Mouse (Mus musculus): Measurements from ENCODE around the gene Crebl2.
A peak's percentile ranks its signal among the peaks of the same experiment; 100 is the strongest.

The Crebl2 gene

GRCm38 (mm10) chr6:134829786-134830700 is at the start of gene Crebl2:
TSS of gene Crebl2 (plus strand) at chr6:134830154.
- peak; percentile 97 for DNase-seq

- DNase-seq = no peak
Measured at GRCm38 (mm10) chr6:134781494-134781913, 48.5 kb upstream of the Crebl2 start.

GRCm38 (mm10) chr6:134782900-134783299 is 47.1 kb upstream of the Crebl2 start:
- no peak for DNase-seq

GRCm38 (mm10) chr6:134786426-134786825 is 43.5 kb upstream of the Crebl2 start:
- peak; percentile 48 for DNase-seq

GRCm38 (mm10) chr6:134789100-134789499 is 40.9 kb upstream of the Crebl2 start:
- no peak for DNase-seq

GRCm38 (mm10) chr6:134791251-134792118 is 38.5 kb upstream of the Crebl2 start:
- DNase-seq = peak; percentile 41

- DNase-seq = peak; percentile 73
Measured at GRCm38 (mm10) chr6:134792141-134793045, 37.6 kb upstream of the Crebl2 start, which contains the start of gene Dusp16. TSS of gene Dusp16 (minus strand) at chr6:134792625.

GRCm38 (mm10) chr6:134793046-134793806 is 36.7 kb upstream of the Crebl2 start:
- no peak for DNase-seq

- DNase-seq = peak; percentile 88
Measured at GRCm38 (mm10) chr6:134793911-134794520, 35.9 kb upstream of the Crebl2 start.

GRCm38 (mm10) chr6:134796297-134796696 is 33.7 kb upstream of the Crebl2 start:
- no peak for DNase-seq

- no peak for DNase-seq
Measured at GRCm38 (mm10) chr6:134801483-134801882, 28.5 kb upstream of the Crebl2 start.

GRCm38 (mm10) chr6:134802641-134803043 is 27.3 kb upstream of the Crebl2 start:
- DNase-seq = no peak

GRCm38 (mm10) chr6:134804736-134805277 is 25.1 kb upstream of the Crebl2 start:
- no peak for DNase-seq

- DNase-seq = no peak
Measured at GRCm38 (mm10) chr6:134806130-134806529, 23.8 kb upstream of the Crebl2 start.

- no peak for DNase-seq
Measured at GRCm38 (mm10) chr6:134807091-134807490, 22.9 kb upstream of the Crebl2 start.

- DNase-seq = no peak
Measured at GRCm38 (mm10) chr6:134807794-134808193, 22.2 kb upstream of the Crebl2 start.

GRCm38 (mm10) chr6:134813066-134813465 is 16.9 kb upstream of the Crebl2 start:
- DNase-seq = no peak

- DNase-seq = no peak
Measured at GRCm38 (mm10) chr6:134817051-134817928, 12.7 kb upstream of the Crebl2 start.

GRCm38 (mm10) chr6:134819741-134820140 is 10.2 kb upstream of the Crebl2 start:
- no peak for DNase-seq

- DNase-seq = no peak
Measured at GRCm38 (mm10) chr6:134820411-134820810, 9.5 kb upstream of the Crebl2 start.

All from thymus, postnatal 25 days (tissue).